8 mouse cellular contexts compared by ENCODE assay signal in genomic region chr10:126980221-126980932, GRCm38 (mm10). TPM values are rescaled to one million over a fixed set of nuclear protein-coding genes. Genes with fewer than 3 reads are reported as not detected.
DNase-seq lines count a peak whose midpoint lies in the region; ATAC-seq and TF ChIP-seq lines count a peak whose summit lies in the region.

No protein-coding gene starts in this region.

- intact Hi-C loops in left cerebral cortex, postnatal 10 days (cut with DNase I), result no loop called here

- peak; percentile 63 for DNase-seq in cerebellum, adult 11 months
- DNase-seq in cerebellum, adult 11-12 months, result peak; percentile 77
- DNase-seq in forelimb bud, embryonic 11.5 days (ENCODE audit: low read depth, low spot score), result peak; percentile 62
- peak; percentile 76 for DNase-seq in hindbrain, postnatal 0 days (ENCODE audit: low spot score)
- DNase-seq in left cerebral cortex, postnatal 10 days (ENCODE audit: extremely low spot score in 1 of 2, low spot score in 2 of 2), result peak; percentile 66 to 75
- DNase-seq in thymus, postnatal 4 days, result peak; percentile 53

- no peaks in the 10 kb centered on the region for H3K36me3 ChIP-seq in hindbrain, postnatal 0 days (ENCODE audit: insufficient read depth, low read length)
- H3K36me3 ChIP-seq in midbrain, embryonic 13.5 days, result no peaks in the 10 kb centered on the region

- ATAC-seq in cerebellum, adult (ENCODE audit: insufficient number of reproducible peaks, low FRiP score, low TSS enrichment), result no peak
- ATAC-seq in hindbrain, postnatal 0 days, result peak; percentile 16
- peak; percentile 21 for ATAC-seq in midbrain, embryonic 13.5 days

- no peak for TF ChIP-seq CTCF in hindbrain, postnatal 0 days (IDR thresholded peaks at IDR 0.05; ENCODE audit: low read depth)

- WGBS in hindbrain, postnatal 0 days, result 1% methylated on average over 16 of the region's 16 CpGs
- under 1% methylated on average over 16 of the region's 16 CpGs for WGBS in midbrain, embryonic 13.5 days

- peak overlapping the region; percentile 91 for H3K4me2 ChIP-seq in hindbrain, postnatal 0 days (ENCODE audit: low read depth, low read length)
- peak overlapping the region; percentile 81 for H3K4me2 ChIP-seq in midbrain, embryonic 13.5 days (replicated peaks)

- H3K27me3 ChIP-seq in hindbrain, postnatal 0 days (ENCODE audit: insufficient read depth, low read length), result no peaks in the 10 kb centered on the region
- H3K27me3 ChIP-seq in midbrain, embryonic 13.5 days, result peaks cover 5% of the 10 kb centered on the region; the same call in 1 of the 2 replicates

- peak overlapping the region; percentile 98 for H3K4me3 ChIP-seq in hindbrain, postnatal 0 days (ENCODE audit: low read length)
- H3K4me3 ChIP-seq in midbrain, embryonic 13.5 days (replicated peaks), result peak overlapping the region; percentile 94

- H3K9ac ChIP-seq in hindbrain, postnatal 0 days (replicated peaks; ENCODE audit: low read length), result peak overlapping the region; percentile 96
- H3K9ac ChIP-seq in midbrain, embryonic 13.5 days (replicated peaks), result peak overlapping the region; percentile 96

- no peaks in the 10 kb centered on the region for H3K9me3 ChIP-seq in hindbrain, postnatal 0 days (ENCODE audit: low read length)
- H3K9me3 ChIP-seq in midbrain, embryonic 13.5 days, result no peaks in the 10 kb centered on the region

- H3K4me1 ChIP-seq in hindbrain, postnatal 0 days (ENCODE audit: insufficient read depth, low read length), result peaks cover 46% of the 10 kb centered on the region
- H3K4me1 ChIP-seq in midbrain, embryonic 13.5 days (replicated peaks), result peaks cover 60% of the 10 kb centered on the region

- H3K27ac ChIP-seq in hindbrain, postnatal 0 days, result peak overlapping the region; percentile 99
- peak overlapping the region; percentile 100 for H3K27ac ChIP-seq in midbrain, embryonic 13.5 days

RNA-seq across cellular contexts. Expression of gene Ctdsp2, which starts 1.9 kb away (rescaled TPM):
- 64.5 and 64.7 TPM in 2 replicates for total RNA-seq in hindbrain, postnatal 0 days (2014; rRNA removed)
- polyA plus RNA-seq in hindbrain, postnatal 0 days (2015; fragmentation: Nextera tagmentation; extraction: Ambion mirVana), result 15.0 and 16.7 TPM in 2 replicates
- 10 to 100 TPM; 54.2 to 62.9 TPM for total RNA-seq in left cerebral cortex, postnatal 10 days (2021)
- polyA plus RNA-seq in midbrain, embryonic 13.5 days (2015; fragmentation: Nextera tagmentation; extraction: Ambion mirVana), result 18.7 and 23.6 TPM in 2 replicates

RNA-seq across cellular contexts. Expression of gene Avil, which starts 20.1 kb away (rescaled TPM):
- total RNA-seq in hindbrain, postnatal 0 days (2014; rRNA removed), result 0.52 and 1.3 TPM in 2 replicates
- 0.98 and 1.4 TPM in 2 replicates for polyA plus RNA-seq in hindbrain, postnatal 0 days (2015; fragmentation: Nextera tagmentation; extraction: Ambion mirVana)
- under 1 TPM; 0.14 to 0.17 TPM for total RNA-seq in left cerebral cortex, postnatal 10 days (2021)
- polyA plus RNA-seq in midbrain, embryonic 13.5 days (2015; fragmentation: Nextera tagmentation; extraction: Ambion mirVana), result 2.2 and 2.8 TPM in 2 replicates

RNA-seq across cellular contexts. Expression of gene Tsfm, which starts 50.3 kb away (rescaled TPM):
- total RNA-seq in hindbrain, postnatal 0 days (2014; rRNA removed), result 31.4 and 49.0 TPM in 2 replicates
- 62.4 and 62.7 TPM in 2 replicates for polyA plus RNA-seq in hindbrain, postnatal 0 days (2015; fragmentation: Nextera tagmentation; extraction: Ambion mirVana)
- 10 to 100 TPM; 28.6 to 31.0 TPM for total RNA-seq in left cerebral cortex, postnatal 10 days (2021)
- polyA plus RNA-seq in midbrain, embryonic 13.5 days (2015; fragmentation: Nextera tagmentation; extraction: Ambion mirVana), result 63.5 and 63.9 TPM in 2 replicates
